Mouse (Mus musculus) limb, embryonic 11.5 days (tissue): ENCODE measurements at regions not wholly inside any gene's neighbourhood (a gene's known extent, or its start where the extent isn't known, plus 50 kb on each side); places are given as distances from the start of the nearest gene placed in this dataset.
"Not testable (repeated sequence)": the region's sequence is repeated elsewhere in the genome, so short reads cannot be mapped to it uniquely, and the experiment has no call there.

ENCODE experiments used
- ATAC-seq: fragments of 200-750 bp; cut with Nextera tagmentation; 2 replicates; pipeline ENCODE4 v1.8.0; 2017; ENCODE audit warnings: low read depth; ENCODE audit not compliant: insufficient number of reproducible peaks, low FRiP score, low TSS enrichment
- DNase-seq: peaks from one replicate; pipeline ENCODE4 v3.0.0-alpha.2; 2015; ENCODE audit warnings: low spot score
- H3K27ac ChIP-seq: fragments of 300-500 bp; sonication (generic); replicated peaks from 2 replicates; pipeline ENCODE4 v1.5.1; 2014; ENCODE audit warnings: low read depth, mild to moderate bottlenecking, low read length
- H3K27me3 ChIP-seq: fragments of 300-500 bp; sonication (generic); 2 replicates; pipeline ENCODE4 v1.6.1; 2014; ENCODE audit warnings: mild to moderate bottlenecking, low read length, mixed read lengths; ENCODE audit not compliant: control insufficient read depth, insufficient read depth
- H3K36me3 ChIP-seq: fragments of 300-500 bp; sonication (generic); 2 replicates; pipeline ENCODE4 v1.6.1; 2014; ENCODE audit warnings: mild to moderate bottlenecking, low read length, moderate library complexity, mixed read lengths; ENCODE audit not compliant: control insufficient read depth, insufficient read depth
- H3K4me1 ChIP-seq: fragments of 300-500 bp; sonication (generic); 2 replicates; pipeline ENCODE4 v1.6.1; 2014; ENCODE audit warnings: low read length, mixed read lengths; ENCODE audit not compliant: control insufficient read depth, insufficient read depth
- H3K4me2 ChIP-seq: fragments of 300-500 bp; sonication (generic); 2 replicates; pipeline ENCODE4 v1.6.1; 2014; ENCODE audit warnings: low read depth, mild to moderate bottlenecking, moderate library complexity; ENCODE audit not compliant: severe bottlenecking
- H3K4me3 ChIP-seq: fragments of 300-500 bp; sonication (generic); 2 replicates; pipeline ENCODE4 v1.5.1; 2014; ENCODE audit warnings: low read depth, low read length
- H3K9ac ChIP-seq: fragments of 300-500 bp; sonication (generic); 2 replicates; pipeline ENCODE4 v1.6.1; 2014; ENCODE audit warnings: mild to moderate bottlenecking, low read length
- H3K9me3 ChIP-seq: fragments of 300-500 bp; sonication (generic); 2 replicates; pipeline ENCODE4 v1.6.1; 2016; ENCODE audit warnings: low read length; ENCODE audit not compliant: control insufficient read depth
- WGBS: fragments of 180-500 bp; shearing (Covaris S2); extraction: QIAGEN DNeasy Blood & Tissue Kit; methylation state at CpG from one replicate; pipeline ENCODE4 v1.1.7; 2014; 5-methylcytosine and 5-hydroxymethylcytosine counted together

GRCm38 (mm10) chr8:56970311-56970710 is 350.5 kb upstream of the Hand2 start:
- no peaks in the 10 kb centered on the region for H3K36me3 ChIP-seq
- no peak overlapping the region for H3K27ac ChIP-seq
- H3K4me1 ChIP-seq, result 0 out of 2 replicates have a peak, but pooled peaks cover 4% of the 10 kb centered on the region
- H3K27me3 ChIP-seq, result no peaks in the 10 kb centered on the region
- no peak overlapping the region for H3K4me2 ChIP-seq
- 44% methylated on average over 3 of the region's 3 CpGs for WGBS
- H3K9ac ChIP-seq, result no peak overlapping the region
- ATAC-seq, result no peak
- H3K9me3 ChIP-seq, result no peaks in the 10 kb centered on the region
- no peak for DNase-seq
- no peak overlapping the region for H3K4me3 ChIP-seq

GRCm38 (mm10) chr8:56978994-56979393 is 341.8 kb upstream of the Hand2 start:
- Histone ChIP-seq H3K4me2 (no peak overlapping the region), H3K36me3 (no peaks in the 10 kb centered on the region), H3K4me3 (no peak overlapping the region), H3K27me3 (no peaks in the 10 kb centered on the region), H3K4me1 (no peaks in the 10 kb centered on the region), H3K9me3 (no peaks in the 10 kb centered on the region), H3K9ac (no peak overlapping the region), H3K27ac (no peak overlapping the region)
- no peak for DNase-seq
- no peak for ATAC-seq
- WGBS, result 76% methylated on average over 2 of the region's 2 CpGs

GRCm38 (mm10) chr8:56979416-56979815 is 341.4 kb upstream of the Hand2 start:
- no peaks in the 10 kb centered on the region for H3K9me3 ChIP-seq
- DNase-seq (no peak), ATAC-seq (no peak)
- H3K4me3 ChIP-seq, result no peak overlapping the region
- H3K4me1 ChIP-seq, result no peaks in the 10 kb centered on the region
- 94% methylated on average over 13 of the region's 13 CpGs for WGBS
- H3K27ac ChIP-seq, result no peak overlapping the region
- no peaks in the 10 kb centered on the region for H3K36me3 ChIP-seq
- H3K9ac ChIP-seq, result no peak overlapping the region
- no peak overlapping the region for H3K4me2 ChIP-seq
- H3K27me3 ChIP-seq, result no peaks in the 10 kb centered on the region

GRCm38 (mm10) chr8:57010318-57011024 is 310.3 kb upstream of the Hand2 start:
- Histone ChIP-seq H3K9me3 (no peaks in the 10 kb centered on the region), H3K36me3 (no peaks in the 10 kb centered on the region), H3K4me3 (no peak overlapping the region), H3K27ac (no peak overlapping the region), H3K4me2 (no peak overlapping the region), H3K4me1 (peaks cover 2% of the 10 kb centered on the region; the same call in 1 of the 2 replicates), H3K27me3 (no peaks in the 10 kb centered on the region), H3K9ac (no peak overlapping the region)
- ATAC-seq, result peak; percentile 58; the same call in 1 of the 2 replicates
- 40% methylated on average over 6 of the region's 6 CpGs for WGBS
- no peak for DNase-seq

GRCm38 (mm10) chr8:57013813-57014320 is 306.9 kb upstream of the Hand2 start:
- H3K9me3 ChIP-seq, result no peaks in the 10 kb centered on the region
- no peak overlapping the region for H3K4me2 ChIP-seq
- H3K4me3 ChIP-seq, result no peak overlapping the region
- H3K9ac ChIP-seq, result no peak overlapping the region
- ATAC-seq (no peak), DNase-seq (no peak)
- no peaks in the 10 kb centered on the region for H3K36me3 ChIP-seq
- no peak overlapping the region for H3K27ac ChIP-seq
- no peaks in the 10 kb centered on the region for H3K27me3 ChIP-seq
- 65% methylated on average over 3 of the region's 3 CpGs for WGBS
- H3K4me1 ChIP-seq, result peaks cover 2% of the 10 kb centered on the region; the same call in 1 of the 2 replicates

DNA sequence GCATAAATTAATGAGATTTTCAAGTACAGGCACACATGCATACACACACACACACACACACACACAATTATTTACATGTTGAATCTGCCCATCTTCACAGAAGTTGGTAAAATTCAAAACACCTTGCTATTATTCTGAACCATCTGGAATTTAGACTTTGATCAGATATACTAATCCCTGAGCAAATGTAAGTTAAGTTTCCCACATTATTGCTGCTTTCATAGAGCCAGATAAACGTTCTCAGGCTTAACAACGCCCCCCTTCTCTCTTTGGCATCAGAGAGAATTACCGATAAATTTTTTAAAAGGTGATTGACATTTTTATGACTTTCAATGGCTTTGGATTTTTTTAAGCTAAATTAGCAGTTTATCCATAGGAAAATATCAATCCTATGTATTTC is 304.5 kb upstream of the Hand2 start:
- no peak for ATAC-seq
- no peaks in the 10 kb centered on the region for H3K27me3 ChIP-seq
- 65% methylated on average over 3 of the region's 3 CpGs for WGBS

DNA sequence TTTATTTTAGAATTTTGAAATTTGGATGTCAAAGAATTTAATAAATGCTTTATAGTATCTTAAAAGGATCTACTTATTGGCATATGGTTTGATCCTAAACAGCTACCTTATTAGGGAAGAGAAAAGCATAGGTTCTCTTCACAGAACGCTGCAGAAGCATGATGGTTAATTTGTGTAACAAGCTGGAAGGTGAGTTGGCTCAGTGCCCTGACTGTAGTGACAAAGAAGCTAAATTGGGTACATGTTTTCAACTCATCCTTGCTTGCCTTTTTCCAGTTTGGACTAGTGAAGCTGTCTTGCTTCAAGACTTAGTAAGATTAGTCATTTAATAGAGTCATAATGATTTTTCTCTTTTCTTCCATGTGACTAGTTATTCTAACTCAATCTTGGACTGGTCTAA is 292.7 kb upstream of the Hand2 start:
- 97% methylated on average over 1 of the region's 1 CpGs for WGBS
- H3K27ac ChIP-seq, H3K9ac ChIP-seq, DNase-seq, H3K9me3 ChIP-seq, H3K27me3 ChIP-seq, H3K4me1 ChIP-seq, H3K4me2 ChIP-seq, H3K36me3 ChIP-seq, ATAC-seq, H3K4me3 ChIP-seq: not testable (repeated sequence)

More for the DNA sequence above, 304.5 kb upstream of the Hand2 start:
- Histone ChIP-seq H3K4me2 (no peak overlapping the region), H3K9me3 (no peaks in the 10 kb centered on the region), H3K4me1 (no peaks in the 10 kb centered on the region), H3K9ac (no peak overlapping the region), H3K27ac (no peak overlapping the region), H3K36me3 (no peaks in the 10 kb centered on the region), H3K4me3 (no peak overlapping the region)
- no peak for DNase-seq

- WGBS, result 89% methylated on average over 6 of the region's 6 CpGs
- H3K27me3 ChIP-seq, result no peaks in the 10 kb centered on the region
- ATAC-seq, result no peak
Measured at GRCm38 (mm10) chr8:57048490-57048889, 272.3 kb upstream of the Hand2 start.

GRCm38 (mm10) chr8:57048909-57049308 is 271.9 kb upstream of the Hand2 start:
- Histone ChIP-seq H3K4me1 (no peaks in the 10 kb centered on the region), H3K36me3 (no peaks in the 10 kb centered on the region), H3K4me2 (no peak overlapping the region), H3K9ac (no peak overlapping the region), H3K27ac (no peak overlapping the region), H3K27me3 (no peaks in the 10 kb centered on the region), H3K4me3 (no peak overlapping the region), H3K9me3 (no peaks in the 10 kb centered on the region)
- DNase-seq, result no peak
- WGBS, result 70% methylated on average over 3 of the region's 3 CpGs
- ATAC-seq, result no peak

More at GRCm38 (mm10) chr8:57048490-57048889, 272.3 kb upstream of the Hand2 start:
- DNase-seq, result no peak
- Histone ChIP-seq H3K27ac (no peak overlapping the region), H3K4me3 (no peak overlapping the region), H3K36me3 (no peaks in the 10 kb centered on the region), H3K4me2 (no peak overlapping the region), H3K9me3 (no peaks in the 10 kb centered on the region), H3K4me1 (no peaks in the 10 kb centered on the region), H3K9ac (no peak overlapping the region)
